Mouse (Mus musculus) limb, embryonic 14.5 days (tissue): ENCODE results near the gene Degs2. TPM values are rescaled to one million over a fixed set of nuclear protein-coding genes. Genes with fewer than 3 reads are reported as not detected.

Experiments used
- ATAC-seq: fragments of 200-750 bp; cut with Nextera tagmentation; 2 replicates; pipeline ENCODE4 v1.8.0; 2017; ENCODE audit warnings: low read depth, moderate number of reproducible peaks, moderate TSS enrichment; ENCODE audit not compliant: low FRiP score
- DNase-seq: peaks from one replicate; pipeline ENCODE4 v3.0.0-alpha.2; 2015; ENCODE audit warnings: low spot score
- H3K27ac ChIP-seq: fragments of 300-500 bp; sonication (generic); replicated peaks from 2 replicates; pipeline ENCODE4 v1.5.1; 2014; ENCODE audit warnings: low read depth, mild to moderate bottlenecking, low read length, moderate library complexity, mixed read lengths
- H3K27me3 ChIP-seq: fragments of 300-500 bp; sonication (generic); 2 replicates; pipeline ENCODE4 v1.6.1; 2014; ENCODE audit warnings: low read length, mixed read lengths; ENCODE audit not compliant: control insufficient read depth, insufficient read depth
- H3K36me3 ChIP-seq: fragments of 300-500 bp; sonication (generic); 2 replicates; pipeline ENCODE4 v1.6.1; 2014; ENCODE audit warnings: mild to moderate bottlenecking, low read length, moderate library complexity, mixed read lengths; ENCODE audit not compliant: control insufficient read depth, insufficient read depth
- H3K4me1 ChIP-seq: fragments of 300-500 bp; sonication (generic); 2 replicates; pipeline ENCODE4 v1.6.1; 2014; ENCODE audit warnings: antibody characterized with exemption, low read length, mixed read lengths; ENCODE audit not compliant: control insufficient read depth, insufficient read depth
- H3K4me2 ChIP-seq: fragments of 300-500 bp; sonication (generic); replicated peaks from 2 replicates; pipeline ENCODE4 v1.6.1; 2014; ENCODE audit warnings: low read depth, mild to moderate bottlenecking, low read length, moderate library complexity; ENCODE audit not compliant: severe bottlenecking
- H3K4me3 ChIP-seq: fragments of 300-500 bp; sonication (generic); replicated peaks from 2 replicates; pipeline ENCODE4 v1.5.1; 2014; ENCODE audit warnings: low read length
- H3K9ac ChIP-seq: fragments of 300-500 bp; sonication (generic); 2 replicates; pipeline ENCODE4 v1.6.1; 2014; ENCODE audit warnings: mild to moderate bottlenecking, low read depth, low read length, moderate library complexity; ENCODE audit not compliant: severe bottlenecking
- H3K9me3 ChIP-seq: fragments of 300-500 bp; sonication (generic); 2 replicates; pipeline ENCODE4 v1.6.1; 2016; ENCODE audit warnings: low read length; ENCODE audit not compliant: control insufficient read depth
- POLR2A ChIP-seq: fragments of 200-500 bp; IDR thresholded peaks from 2 replicates; pipeline ENCODE4 v1.8.0; 2012; ENCODE audit warnings: inconsistent platforms, mild to moderate bottlenecking, moderate library complexity, borderline replicate concordance; ENCODE audit not compliant: insufficient read depth, insufficient read length; ENCODE audit errors: extremely low read depth
- WGBS: fragments of 180-500 bp; shearing (Covaris S2); extraction: QIAGEN DNeasy Blood & Tissue Kit; methylation state at CpG from one replicate; pipeline ENCODE4 v1.1.7; 2014; 5-methylcytosine and 5-hydroxymethylcytosine counted together
- polyA plus RNA-seq, 2 experiments: library from polyadenylated mRNA; depleted of rRNA in 1 of 2; stranded (reverse) in 1 of 2; unstranded in 1 of 2; fragments of >200 nt; fragmentation: Nextera tagmentation in 1 of 2; extraction: Ambion mirVana in 1 of 2; gene quantifications; 2 replicates each; pipeline versions ENCODE4 v1.2.1 to v1.2.3; 2012 to 2014

Degs2 gene
- polyA plus RNA-seq, 2 experiments: 1.1 TPM; not detected in 1

- H3K4me3 ChIP-seq: no peak overlapping the region
- DNase-seq: no peak
- no peak overlapping the region for H3K9ac ChIP-seq
- peaks cover 4% of the 10 kb centered on the region; the same call in 1 of the 2 replicates for H3K4me1 ChIP-seq
- TF ChIP-seq POLR2A: no peak
- H3K36me3 ChIP-seq: 0 out of 2 replicates have a peak, but pooled peaks cover 5% of the 10 kb centered on the region
- WGBS: 88% methylated on average over 3 of the region's 3 CpGs
- no peaks in the 10 kb centered on the region for H3K9me3 ChIP-seq
- H3K27me3 ChIP-seq: no peaks in the 10 kb centered on the region
- ATAC-seq: no peak
- no peak overlapping the region for H3K27ac ChIP-seq
- no peak overlapping the region for H3K4me2 ChIP-seq
These were observed 60.1 kb downstream of the Degs2 start for GRCm38 (mm10) chr12:108642019-108642418.

GRCm38 (mm10) chr12:108639126-108639525, 63.0 kb downstream of the Degs2 start:
- no peaks in the 10 kb centered on the region for H3K4me1 ChIP-seq
- 0 out of 2 replicates have a peak, but pooled peaks cover 5% of the 10 kb centered on the region for H3K36me3 ChIP-seq
- no peak overlapping the region for H3K4me2 ChIP-seq
- no peak for ATAC-seq
- no peak overlapping the region for H3K4me3 ChIP-seq
- no peak for DNase-seq
- WGBS: 87% methylated on average over 3 of the region's 3 CpGs
- TF ChIP-seq POLR2A: no peak
- no peak overlapping the region for H3K9ac ChIP-seq
- H3K27ac ChIP-seq: no peak overlapping the region
- no peaks in the 10 kb centered on the region for H3K27me3 ChIP-seq
- no peaks in the 10 kb centered on the region for H3K9me3 ChIP-seq

GRCm38 (mm10) chr12:108637440-108637839, 64.7 kb downstream of the Degs2 start:
- no peaks in the 10 kb centered on the region for H3K27me3 ChIP-seq
- no peak for TF ChIP-seq POLR2A
- H3K27ac ChIP-seq: no peak overlapping the region
- H3K9me3 ChIP-seq: no peaks in the 10 kb centered on the region
- no peak overlapping the region for H3K4me2 ChIP-seq
- H3K4me3 ChIP-seq: no peak overlapping the region
- H3K4me1 ChIP-seq: no peaks in the 10 kb centered on the region
- DNase-seq: no peak
- H3K36me3 ChIP-seq: 0 out of 2 replicates have a peak, but pooled peaks cover 5% of the 10 kb centered on the region
- WGBS: 88% methylated on average over 5 of the region's 5 CpGs
- ATAC-seq: no peak
- H3K9ac ChIP-seq: no peak overlapping the region

- no peaks in the 10 kb centered on the region for H3K4me1 ChIP-seq
- 92% methylated on average over 4 of the region's 4 CpGs for WGBS
- no peak overlapping the region for H3K4me2 ChIP-seq
- H3K4me3 ChIP-seq: no peak overlapping the region
- no peak overlapping the region for H3K9ac ChIP-seq
- no peak for TF ChIP-seq POLR2A
- ATAC-seq (no peak), DNase-seq (no peak)
- 0 out of 2 replicates have a peak, but pooled peaks cover 5% of the 10 kb centered on the region for H3K36me3 ChIP-seq
- H3K27ac ChIP-seq: no peak overlapping the region
- H3K9me3 ChIP-seq: no peaks in the 10 kb centered on the region
- no peaks in the 10 kb centered on the region for H3K27me3 ChIP-seq
These were observed 66.6 kb downstream of the Degs2 start for GRCm38 (mm10) chr12:108635501-108635900.

GRCm38 (mm10) chr12:108634031-108634430, 68.1 kb downstream of the Degs2 start:
- Histone ChIP-seq H3K4me3 (no peak overlapping the region), H3K9me3 (no peaks in the 10 kb centered on the region), H3K27me3 (no peaks in the 10 kb centered on the region), H3K4me2 (no peak overlapping the region), H3K9ac (no peak overlapping the region), H3K27ac (no peak overlapping the region), H3K4me1 (no peaks in the 10 kb centered on the region), H3K36me3 (0 out of 2 replicates have a peak, but pooled peaks cover 5% of the 10 kb centered on the region)
- ATAC-seq: no peak
- TF ChIP-seq POLR2A: no peak
- no peak for DNase-seq
- WGBS: 90% methylated on average over 1 of the region's 1 CpGs

- Histone ChIP-seq H3K36me3 (peaks cover 2% of the 10 kb centered on the region; the same call in 1 of the 2 replicates), H3K27ac (no peak overlapping the region), H3K9ac (no peak overlapping the region), H3K4me3 (no peak overlapping the region), H3K4me2 (no peak overlapping the region), H3K9me3 (no peaks in the 10 kb centered on the region), H3K4me1 (no peaks in the 10 kb centered on the region), H3K27me3 (no peaks in the 10 kb centered on the region)
- DNase-seq (no peak), ATAC-seq (no peak)
- no peak for TF ChIP-seq POLR2A
These were observed 69.6 kb downstream of the Degs2 start for GRCm38 (mm10) chr12:108632501-108632900.
